Mouse (Mus musculus) WW6 (cell line): ENCODE measurements around the gene Lrba.

Experiments
- DNase-seq: peaks from one replicate; pipeline ENCODE4 v3.0.0-alpha.2; 2013; ENCODE audit warnings: low read depth, low spot score

Lrba gene

DNA sequence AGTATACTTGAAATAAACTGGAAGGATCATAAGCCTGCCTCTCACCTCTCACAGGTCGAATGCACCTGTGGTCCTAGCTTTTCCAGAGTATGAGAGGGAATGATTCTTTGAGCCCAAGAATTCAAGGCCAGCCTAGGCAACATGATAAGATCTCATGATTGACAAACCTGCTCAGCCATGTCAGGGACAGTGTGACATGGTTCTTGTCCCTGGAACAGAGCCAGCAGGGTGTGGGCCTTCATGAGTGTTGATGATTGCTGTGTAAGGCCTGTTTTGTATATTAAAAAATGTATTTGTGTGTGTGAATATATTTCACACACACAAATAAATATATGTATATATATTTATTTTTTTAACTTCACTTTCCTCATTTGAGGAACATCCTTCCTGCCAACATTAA lies 29.3 kb downstream of the Lrba start:
- DNase-seq: no peak

DNA sequence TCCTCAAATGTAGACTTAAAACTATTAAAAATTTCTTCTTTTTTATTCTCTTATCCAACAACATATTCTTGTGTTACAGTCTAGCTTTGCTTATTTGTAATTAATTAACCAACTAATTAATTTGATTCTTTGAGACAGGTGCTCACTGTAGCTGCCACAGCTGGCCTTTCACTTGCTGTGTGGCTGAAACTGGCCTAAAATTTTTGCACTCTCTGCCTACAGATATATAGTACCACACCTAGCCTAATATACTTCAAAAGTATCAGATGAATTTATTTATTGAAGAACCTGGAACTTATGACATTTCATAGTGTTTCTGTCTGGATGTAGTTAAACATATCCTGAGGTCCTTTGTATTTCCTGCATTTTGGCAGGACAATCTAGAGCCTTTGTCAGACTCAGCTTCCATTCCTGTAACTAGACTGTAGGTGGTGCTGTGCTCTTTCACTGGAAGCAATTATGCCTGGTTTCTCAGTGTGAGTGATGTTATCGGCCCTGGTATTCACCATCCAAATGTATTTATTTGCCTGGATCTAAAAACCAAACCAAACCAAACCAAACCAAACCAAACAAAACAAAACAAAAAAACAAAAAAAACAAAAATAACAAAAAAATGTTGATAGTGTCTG lies 43.7 kb downstream of the Lrba start:
- no peak for DNase-seq

DNA sequence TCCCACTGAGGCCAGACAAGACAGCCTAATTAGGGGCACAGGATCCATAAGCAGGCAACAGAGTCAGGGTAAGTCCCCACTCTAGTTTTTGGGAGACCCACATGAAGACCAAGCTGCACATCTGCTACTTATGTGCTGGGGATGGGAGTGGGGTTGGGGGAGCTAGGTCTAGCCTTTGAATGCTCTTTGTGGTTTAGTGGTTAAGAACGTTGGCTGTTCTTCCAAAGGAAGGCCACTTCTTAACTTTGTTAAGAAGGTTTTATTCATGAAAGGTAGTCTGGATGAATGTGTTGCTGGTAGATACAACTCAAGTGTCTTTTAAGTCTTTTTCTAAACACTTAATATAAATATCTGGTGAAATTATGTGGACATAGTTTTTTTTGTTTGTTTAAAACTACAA lies 51.2 kb downstream of the Lrba start:
- DNase-seq: no peak

DNA sequence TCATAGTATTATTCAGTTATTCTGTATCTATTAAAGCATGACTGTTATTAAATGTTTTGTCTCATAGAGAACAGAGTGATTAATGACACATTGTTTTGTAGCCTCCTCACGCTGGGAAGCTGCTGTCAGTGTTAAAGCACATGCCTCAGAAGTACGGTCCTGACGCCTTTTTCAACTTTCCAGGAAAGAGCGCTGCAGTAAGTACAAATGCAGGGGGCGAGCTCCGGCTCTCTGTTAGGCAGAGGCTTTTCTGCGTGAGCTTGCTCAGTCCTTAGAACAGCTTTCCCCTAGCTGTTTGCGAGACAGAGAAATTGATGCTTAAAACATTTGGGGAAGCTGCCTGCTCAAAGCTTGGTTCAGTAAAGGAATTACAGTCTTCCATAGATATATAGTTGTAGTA lies 66.8 kb downstream of the Lrba start:
- DNase-seq: no peak

DNA sequence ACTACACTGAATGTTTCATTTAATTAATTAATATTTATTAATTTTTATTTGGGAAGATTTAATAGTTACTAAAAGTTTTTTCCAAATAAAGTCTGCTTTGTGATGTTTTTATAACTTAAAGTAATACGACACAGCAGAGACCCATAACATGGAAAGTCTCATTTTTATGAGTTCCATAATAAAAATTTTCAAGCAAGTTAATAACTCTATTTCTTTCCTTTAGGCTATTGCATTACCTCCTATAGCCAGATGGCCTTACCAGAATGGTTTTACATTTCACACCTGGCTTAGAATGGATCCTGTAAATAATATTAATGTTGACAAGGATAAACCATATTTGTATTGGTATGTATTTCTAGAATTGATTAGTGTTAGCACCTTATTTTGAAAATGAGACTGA lies 70.4 kb downstream of the Lrba start:
- no peak for DNase-seq

DNA sequence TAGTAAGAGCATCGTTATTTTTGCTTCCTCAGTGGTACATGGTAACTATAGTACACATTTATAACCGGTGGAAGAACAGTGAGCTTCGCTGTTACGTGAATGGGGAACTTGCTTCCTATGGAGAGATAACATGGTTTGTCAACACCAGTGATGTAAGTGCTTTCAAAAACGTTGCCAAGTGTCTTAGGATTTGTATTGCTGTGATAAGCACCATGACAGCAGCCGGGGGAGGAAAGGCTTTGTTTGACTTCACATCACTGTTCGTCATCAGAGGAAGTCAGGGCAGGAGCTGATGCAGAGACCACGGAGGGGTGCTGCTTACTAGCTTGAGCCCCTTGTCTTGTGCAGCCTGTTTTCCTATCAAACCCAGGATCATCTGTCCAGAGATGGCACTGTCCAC lies 71.7 kb downstream of the Lrba start:
- no peak for DNase-seq

DNA sequence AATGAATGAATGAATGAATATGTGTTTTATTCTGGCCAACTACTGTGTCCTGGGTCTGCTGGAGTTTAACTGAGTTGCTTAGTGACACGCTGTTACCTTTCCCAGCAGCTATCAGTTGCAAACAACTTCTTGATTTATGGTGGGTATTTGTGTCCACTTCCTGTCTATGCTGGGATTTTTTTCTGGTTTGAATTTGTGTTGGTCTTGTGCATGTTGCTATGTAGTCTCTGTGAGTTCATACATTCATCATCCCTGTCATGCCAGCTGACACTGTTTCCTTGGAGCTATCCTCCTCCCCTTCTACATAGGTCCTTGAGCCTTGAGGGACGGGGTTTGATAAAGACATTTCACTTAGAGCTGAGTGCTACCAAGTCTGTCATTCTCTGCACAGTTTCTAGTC lies 84.4 kb downstream of the Lrba start:
- DNase-seq: no peak

DNA sequence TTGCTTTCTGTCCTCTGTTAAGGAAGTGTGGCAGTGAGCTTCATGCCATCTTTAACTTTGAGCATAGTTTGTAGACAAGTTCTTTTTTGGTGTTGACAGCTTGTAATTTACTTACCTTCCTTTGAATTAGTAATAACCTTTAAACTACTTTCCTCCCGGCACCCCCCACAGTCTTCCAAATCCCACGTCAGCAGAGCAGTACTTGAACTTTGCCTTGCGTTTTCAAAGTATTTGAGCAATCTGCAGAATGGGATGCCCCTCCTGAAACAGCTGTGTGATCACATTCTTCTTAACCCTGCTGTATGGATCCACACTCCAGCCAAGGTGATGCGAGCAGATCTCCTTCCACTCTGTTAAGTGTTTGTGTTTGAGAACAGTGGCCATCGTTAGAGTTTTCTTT lies 85.7 kb downstream of the Lrba start:
- DNase-seq: no peak

DNA sequence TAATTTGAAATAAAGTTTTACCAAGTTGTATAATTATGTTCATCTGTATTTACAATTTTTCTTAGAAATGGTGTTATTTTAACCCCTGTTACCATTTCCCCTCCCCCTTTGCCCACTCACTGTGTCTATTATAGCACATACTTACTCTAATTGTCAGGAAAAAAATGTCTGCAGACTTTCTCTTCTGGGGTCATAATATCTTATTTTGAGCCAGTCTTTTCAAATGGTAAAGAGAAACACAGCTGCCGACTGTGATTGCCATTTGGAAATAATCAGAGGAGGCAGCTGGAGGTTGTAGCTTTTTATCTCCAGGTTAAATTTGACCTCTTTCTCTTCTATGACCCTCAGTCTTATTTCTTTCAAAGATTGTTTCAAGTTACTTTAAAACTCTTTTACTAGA lies 86.9 kb downstream of the Lrba start:
- no peak for DNase-seq

DNA sequence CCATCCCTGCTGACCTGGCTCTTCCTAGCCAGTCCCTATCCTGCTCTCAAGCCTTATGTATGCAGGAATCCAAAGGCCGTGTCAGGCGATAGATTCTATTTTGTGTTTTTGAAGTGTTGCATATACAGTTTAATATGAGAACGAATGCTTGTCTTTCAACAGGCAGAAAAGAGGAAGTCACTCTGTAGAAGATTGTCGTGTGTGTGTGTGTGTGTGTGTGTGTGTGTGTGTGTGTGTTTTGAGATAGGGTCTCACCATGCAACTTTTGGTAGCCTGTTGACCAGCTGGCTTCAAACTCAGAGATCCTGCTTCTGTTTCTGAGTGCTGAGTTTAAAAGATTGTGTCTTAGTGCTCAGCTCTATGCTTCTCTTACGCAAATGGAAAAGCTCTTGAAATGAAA lies 93.2 kb downstream of the Lrba start:
- DNase-seq: no peak

DNA sequence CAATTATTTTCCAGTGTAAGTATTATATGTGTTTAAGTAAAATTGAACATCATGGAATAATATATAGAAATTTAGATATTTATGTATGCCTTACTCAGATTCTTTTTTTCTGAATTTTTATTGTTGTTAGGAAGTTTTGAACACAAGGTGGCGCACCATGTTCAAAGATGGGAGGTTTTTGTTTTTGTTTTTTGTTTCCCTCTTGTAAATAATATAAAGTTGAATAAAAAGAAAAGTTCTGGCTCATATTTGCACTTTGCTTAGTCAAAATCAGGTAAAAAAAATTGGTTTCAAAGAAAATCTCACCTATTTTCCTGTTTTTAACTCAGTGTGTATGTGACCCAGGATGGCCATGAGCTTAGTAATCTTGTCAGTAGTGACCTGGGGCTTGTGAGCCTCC lies 104.1 kb downstream of the Lrba start:
- DNase-seq: no peak

DNA sequence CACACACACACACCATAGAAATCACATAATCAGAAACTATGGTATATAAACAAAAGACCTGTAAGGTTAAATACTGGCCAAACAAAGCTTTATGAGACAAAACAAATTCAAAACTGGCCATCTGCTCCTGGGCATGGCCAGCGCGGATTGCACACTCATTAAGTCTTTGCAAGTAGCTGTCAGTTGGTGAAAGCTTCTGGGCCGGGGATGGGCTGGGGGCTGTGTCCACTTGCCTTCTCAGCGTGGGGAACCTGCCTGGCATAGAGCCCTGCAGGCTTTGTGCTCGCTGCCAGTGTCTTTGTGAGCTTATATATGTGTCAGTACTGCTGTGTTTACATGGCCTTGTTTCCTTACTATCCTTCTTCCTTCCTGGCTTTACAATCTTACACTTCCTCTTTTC lies 118.8 kb downstream of the Lrba start:
- DNase-seq: no peak

DNA sequence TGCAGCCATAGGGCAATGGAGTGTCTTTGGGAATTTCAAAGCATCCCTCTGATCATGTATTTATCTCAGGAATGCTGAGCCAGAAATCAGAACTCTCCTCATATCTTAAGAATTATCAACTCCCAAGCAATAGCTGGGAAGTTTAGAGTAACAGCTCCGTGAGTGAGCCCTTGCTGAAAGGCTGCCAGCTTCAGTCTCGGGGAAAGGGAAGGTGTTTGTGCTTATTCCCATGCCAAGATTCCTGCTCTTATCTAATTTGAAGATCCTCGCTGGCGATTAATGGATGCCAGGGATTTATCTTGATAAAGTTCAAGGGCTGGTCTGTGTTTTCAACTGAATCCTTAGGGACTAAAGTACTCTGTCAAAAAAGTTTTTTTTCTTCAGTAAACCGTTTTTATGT lies 138.0 kb downstream of the Lrba start:
- DNase-seq: no peak

DNA sequence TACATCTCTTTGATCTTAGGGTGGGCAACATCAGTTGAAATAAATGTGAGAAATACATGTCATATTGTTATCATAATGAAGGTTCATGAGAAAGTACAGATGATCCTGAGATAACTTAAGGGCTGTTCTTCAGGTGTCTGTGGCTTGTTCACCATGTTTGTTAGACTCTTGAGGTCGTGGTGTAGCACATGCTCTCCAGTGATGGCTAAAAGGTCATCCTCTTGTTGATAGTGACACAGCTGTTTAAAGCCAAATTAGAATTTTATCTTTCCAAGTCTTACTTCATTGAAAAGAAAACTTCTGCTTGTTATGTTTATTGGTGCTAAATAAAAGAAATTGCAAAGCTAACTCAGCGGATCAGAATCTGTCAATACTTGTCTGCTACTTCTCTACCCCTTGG lies 147.0 kb downstream of the Lrba start:
- no peak for DNase-seq

DNA sequence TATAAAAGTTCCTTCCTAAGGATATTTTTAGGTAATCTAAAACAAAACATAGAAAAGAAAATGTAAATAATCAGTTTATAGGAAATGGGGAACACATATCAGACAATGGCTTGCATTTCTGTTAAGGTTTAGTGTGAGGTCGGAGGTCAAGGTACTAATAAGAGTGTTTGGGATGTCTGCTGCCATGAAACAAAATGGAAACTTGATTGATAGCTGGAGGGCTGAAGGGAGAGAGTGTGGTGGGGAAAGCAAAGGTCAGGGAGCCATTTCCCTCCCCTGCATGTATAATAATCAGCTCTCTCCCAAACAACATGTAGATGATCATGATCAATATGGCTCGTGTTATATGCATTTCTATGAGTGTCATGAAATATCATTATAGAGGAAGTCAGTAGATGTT lies 150.8 kb downstream of the Lrba start:
- no peak for DNase-seq

DNA sequence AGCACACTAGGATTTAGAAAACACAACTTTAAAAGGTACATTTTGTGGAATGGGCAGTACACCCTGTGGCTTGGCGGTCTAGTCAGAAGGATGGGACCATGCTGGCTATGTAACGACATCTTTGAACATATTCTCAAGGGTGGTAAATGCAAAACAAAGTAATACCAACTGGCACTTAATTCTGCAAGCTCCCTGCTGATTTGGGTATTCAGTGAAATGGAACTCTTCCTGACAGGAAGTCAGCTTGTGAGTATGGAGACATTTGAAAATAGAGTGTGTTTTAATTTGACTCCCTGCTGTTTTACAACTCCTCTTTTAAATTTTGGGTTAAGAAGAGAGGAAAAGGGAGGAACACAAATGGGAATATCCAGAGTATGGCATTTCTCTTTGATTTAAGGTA lies 158.1 kb downstream of the Lrba start:
- DNase-seq: peak; percentile 9

DNA sequence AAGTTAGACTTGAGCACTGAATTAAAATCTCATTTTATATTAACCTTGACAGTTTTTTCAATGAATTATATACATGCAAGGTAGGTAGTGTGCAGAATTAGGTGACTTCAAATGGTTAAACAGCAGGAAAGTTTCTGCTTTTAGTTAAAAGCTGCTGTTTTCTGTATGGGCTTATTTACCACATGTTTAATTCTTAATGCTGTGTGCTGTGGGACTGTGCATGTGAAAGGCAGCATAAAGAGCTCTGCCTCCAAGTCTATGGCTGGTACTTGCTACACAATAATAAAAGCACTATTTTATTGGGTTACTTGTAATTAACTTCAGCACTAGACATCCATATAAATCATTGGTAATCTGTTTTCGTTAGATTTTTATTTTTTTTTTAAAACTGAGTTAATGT lies 160.6 kb downstream of the Lrba start:
- DNase-seq: no peak

DNA sequence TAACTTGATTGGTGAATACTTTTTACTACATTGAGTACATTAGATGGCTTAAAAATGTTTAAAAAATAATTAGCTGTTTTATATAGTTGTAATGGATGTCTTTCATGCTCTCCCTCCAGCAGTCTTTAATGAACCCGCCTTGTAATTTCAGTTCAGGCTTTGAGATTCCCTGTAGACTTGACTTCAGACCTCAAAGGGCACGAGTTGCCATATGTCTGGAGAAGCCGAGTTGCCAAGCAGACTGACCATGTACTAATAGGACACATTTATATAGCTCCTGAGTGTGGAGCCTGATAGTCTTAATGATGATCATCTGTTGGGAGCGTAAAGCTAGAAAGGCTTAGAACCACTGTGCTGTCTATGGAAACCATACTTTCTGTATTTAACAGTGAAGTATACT lies 161.8 kb downstream of the Lrba start:
- DNase-seq: no peak

DNA sequence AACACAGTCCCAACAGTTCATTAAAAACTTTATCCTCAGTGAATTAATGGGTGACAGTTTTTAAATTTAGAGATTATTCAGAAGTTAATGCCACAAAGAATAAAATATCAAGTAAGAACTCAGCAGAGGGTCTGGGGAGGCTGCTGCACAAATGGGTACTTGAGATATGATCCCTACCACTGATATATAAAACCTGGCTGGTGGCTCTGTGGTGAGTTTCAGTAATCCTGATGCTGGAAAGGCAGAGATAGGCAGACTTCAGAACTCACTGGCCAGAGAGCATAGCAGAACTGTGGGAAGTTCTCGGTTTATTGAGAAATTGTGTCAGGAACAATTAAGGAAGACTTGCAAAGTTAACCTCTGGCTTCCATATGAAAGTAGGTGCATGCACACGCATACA lies 199.3 kb downstream of the Lrba start:
- no peak for DNase-seq

DNA sequence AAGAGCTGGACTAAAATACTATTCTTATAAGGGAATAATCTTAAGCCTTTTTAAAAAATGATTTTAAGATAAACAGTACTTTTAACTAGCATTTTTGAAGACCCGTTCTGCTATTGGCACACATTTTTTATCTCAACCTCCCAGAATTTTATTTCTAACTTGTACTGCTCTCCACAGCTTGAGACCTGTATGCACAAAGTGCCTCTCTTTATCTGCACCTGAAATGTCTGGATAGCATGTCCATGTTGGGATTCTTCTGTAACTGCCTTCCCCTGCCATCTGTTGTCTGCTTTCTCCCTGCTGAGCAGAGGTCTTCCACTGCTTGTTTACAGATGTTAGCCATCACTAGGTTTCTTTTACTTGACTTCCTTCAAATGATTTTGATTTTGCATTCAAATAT lies 202.3 kb downstream of the Lrba start:
- no peak for DNase-seq

DNA sequence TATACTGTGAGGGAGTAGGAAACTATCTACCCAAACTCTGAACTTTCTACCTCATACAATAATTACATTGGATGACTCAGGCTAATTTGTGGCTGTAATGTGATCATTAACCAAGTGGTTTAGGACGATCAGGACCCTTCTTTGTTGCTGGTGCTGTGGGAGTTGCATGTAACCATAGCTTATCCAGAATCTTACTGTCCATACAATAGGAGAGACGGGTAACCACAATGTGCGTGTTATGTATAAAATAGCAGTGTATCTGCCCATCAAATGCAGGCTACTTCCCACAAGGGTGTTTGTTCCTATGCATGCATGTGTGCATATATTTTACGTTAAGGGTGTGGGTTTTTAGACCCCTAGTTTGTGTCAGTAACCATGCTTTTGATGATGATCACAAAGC lies 219.0 kb downstream of the Lrba start:
- DNase-seq: no peak

DNA sequence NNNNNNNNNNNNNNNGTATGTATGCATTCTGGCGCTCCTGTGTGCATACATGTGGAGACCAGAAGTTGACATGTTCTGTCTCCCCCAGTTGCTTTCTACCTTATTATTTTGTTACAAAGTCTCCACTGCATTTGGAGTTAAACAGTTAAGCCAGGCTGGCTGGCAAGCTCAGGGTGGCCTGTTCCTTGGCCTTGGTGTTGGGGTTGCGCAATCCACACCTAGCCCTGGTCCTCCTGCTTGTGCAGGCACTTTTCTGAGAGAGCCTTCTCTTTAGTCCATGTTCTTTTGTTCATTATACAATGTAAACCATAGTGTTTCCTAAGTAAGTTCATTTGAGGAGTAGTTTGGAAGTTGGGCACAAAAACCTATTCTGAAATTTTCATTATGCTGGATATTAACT lies 226.7 kb downstream of the Lrba start:
- no peak for DNase-seq

DNA sequence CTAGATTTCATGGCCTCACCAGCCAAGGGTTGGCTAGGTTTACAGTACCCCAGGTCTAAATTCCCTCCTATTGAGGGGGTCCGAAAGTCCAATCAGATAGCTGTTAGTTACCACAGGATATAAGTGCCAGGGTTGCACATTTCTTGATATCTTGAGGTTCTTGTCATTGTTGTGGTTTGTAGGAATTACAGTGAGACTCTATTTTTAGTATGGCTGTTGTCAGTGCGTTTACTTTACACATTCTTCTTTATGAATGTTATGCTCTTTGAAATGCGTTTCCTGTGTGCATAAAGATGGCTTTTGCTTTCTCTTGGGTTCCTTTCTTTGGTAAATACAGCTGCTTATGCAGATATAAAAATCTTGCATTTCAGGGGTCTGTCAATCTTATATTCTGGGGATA lies 237.1 kb downstream of the Lrba start:
- DNase-seq: no peak

DNA sequence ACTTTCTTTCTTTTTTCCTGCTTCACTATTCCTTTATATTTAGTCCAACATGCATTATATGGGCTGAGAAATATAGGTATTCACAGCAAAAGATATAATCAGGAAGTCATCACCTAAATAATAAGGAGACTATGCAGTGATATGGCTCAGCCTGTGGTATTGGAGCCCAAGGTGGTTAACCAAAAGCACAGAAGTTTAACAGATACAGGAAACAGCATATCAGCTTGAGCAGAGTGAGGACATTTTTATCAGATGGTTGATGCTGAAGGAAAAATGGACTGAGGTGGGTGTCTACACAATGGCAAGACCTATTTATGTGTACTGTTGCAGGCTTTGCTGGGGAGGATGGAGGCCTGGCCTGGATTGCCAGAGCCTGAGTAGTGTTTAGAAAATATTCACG lies 265.5 kb downstream of the Lrba start:
- no peak for DNase-seq

DNA sequence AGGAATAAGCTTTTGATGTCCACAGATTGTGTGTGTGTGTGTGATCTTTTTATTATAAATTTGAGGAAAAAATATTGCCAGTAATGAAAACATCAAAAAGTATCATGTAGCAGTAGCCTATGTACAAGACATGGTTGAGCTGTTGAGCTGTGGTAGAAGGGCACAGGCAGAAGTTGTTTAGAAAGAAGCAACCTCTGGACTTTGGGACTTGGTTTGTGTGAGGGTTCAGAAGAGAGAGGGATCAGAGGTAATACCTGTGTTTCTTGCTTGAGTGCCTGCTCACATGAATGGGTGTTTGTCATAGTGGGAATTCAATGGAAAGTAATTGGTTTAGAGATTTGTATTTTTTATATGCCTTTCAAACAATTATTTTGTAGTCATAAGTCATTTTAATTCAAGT lies 276.1 kb downstream of the Lrba start:
- no peak for DNase-seq
